Mouse (Mus musculus) ES-E14 (cell line): ENCODE results near the gene Cdc40.

ENCODE experiments used
- HCFC1 ChIP-seq: IDR thresholded peaks from 2 replicates; pipeline ENCODE4 v1.6.1; 2012; ENCODE audit warnings: low read length, inconsistent platforms, borderline replicate concordance; ENCODE audit not compliant: insufficient read depth
- MAFK ChIP-seq: IDR thresholded peaks from 2 replicates; pipeline ENCODE4 v1.6.1; 2014; ENCODE audit warnings: mild to moderate bottlenecking, low read depth, low read length, inconsistent platforms; ENCODE audit not compliant: insufficient read depth
- ZC3H11A ChIP-seq: IDR thresholded peaks from 2 replicates; pipeline ENCODE4 v1.6.1; 2012; ENCODE audit warnings: low read depth, mild to moderate bottlenecking, inconsistent platforms, low read length, borderline replicate concordance
- ZNF384 ChIP-seq: IDR thresholded peaks from 2 replicates; pipeline ENCODE4 v1.6.1; 2012; ENCODE audit warnings: low read depth, low read length, inconsistent platforms

DNA sequence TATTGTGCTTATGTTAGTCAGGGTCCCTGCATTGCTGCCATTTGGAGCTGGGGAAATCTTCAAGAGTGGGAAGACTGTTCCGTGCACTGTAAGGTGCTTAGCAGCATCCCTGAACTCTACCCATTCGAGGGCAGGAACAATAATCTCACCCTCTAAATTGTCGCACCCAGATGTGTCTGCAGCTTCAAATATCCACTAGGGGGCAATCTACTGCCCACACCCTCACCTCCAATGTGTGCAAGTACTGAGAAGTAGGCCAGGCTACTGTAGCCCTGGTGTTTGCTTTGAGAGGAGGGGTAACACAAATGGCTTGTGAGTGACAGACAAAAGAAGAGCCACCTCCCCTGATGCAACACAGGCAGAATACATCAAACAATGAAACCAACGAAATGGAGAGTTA lies 69.5 kb downstream of the Cdc40 start:
- no peak for TF ChIP-seq HCFC1
- TF ChIP-seq ZNF384 = no peak
- TF ChIP-seq MAFK = no peak
- no peak for TF ChIP-seq ZC3H11A
